Mouse (Mus musculus) gastrocnemius, adult 2 months (tissue): ENCODE data around the gene Oser1. TPM values are rescaled to one million over a fixed set of nuclear protein-coding genes. Genes with fewer than 3 reads are reported as not detected.

Source experiments
- DNase-seq: peaks from one replicate; pipeline ENCODE4 v3.0.0; 2022
- H3K27ac ChIP-seq: fragments of 200-600 bp; 2 replicates; pipeline ENCODE4 v1.8.1; 2022; ENCODE audit warnings: mild to moderate bottlenecking
- H3K4me3 ChIP-seq: fragments of 200-600 bp; 2 replicates; pipeline ENCODE4 v1.8.1; 2022; ENCODE audit warnings: mild to moderate bottlenecking, moderate library complexity
- CTCF ChIP-seq: fragments of 200-600 bp; IDR thresholded peaks from 2 replicates; pipeline ENCODE4 v1.8.1; 2022; ENCODE audit warnings: antibody characterized with exemption, mild to moderate bottlenecking, moderate library complexity
- intact Hi-C: fragments of 180-260 bp; cut with DNase I; formaldehyde crosslinking; loops from one replicate; pipeline ENCODE4 v1.15.1; 2025
- total RNA-seq, 2 experiments: library from RNA; stranded (reverse); gene quantifications; 2 replicates each; pipeline ENCODE4 v1.2.3; 2021

Gene Oser1
- total RNA-seq, 2 experiments from 2014 or later, result 32.4 to 38.2 TPM

DNA sequence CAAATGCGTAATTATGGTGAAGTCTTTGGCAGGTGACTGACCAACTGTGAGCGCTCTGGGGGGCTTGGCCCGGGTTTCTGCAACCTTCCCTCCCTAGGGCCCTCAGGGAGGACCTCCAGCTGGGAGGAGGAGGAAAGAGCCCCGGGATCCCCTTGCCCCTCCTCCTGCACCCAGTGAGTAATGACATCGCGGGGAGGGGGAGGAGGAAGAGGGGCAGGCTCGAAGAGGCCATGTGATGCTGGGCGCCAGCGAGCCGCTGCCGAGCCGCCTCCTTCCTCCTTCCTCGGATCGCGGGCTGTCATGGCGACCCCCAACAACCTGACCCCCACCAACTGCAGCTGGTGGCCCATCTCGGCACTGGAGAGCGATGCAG lies 13.7 kb upstream of the Oser1 start, which contains the start of gene Gdap1l1:
TSS of gene Gdap1l1 (plus strand) at position 231 of the 373 bp plus-strand sequence.
- no peak for TF ChIP-seq CTCF
- no peak for DNase-seq
- no peak within 1 kb of the TSS for H3K27ac ChIP-seq
- intact Hi-C loops, result no loop called here
- H3K4me3 ChIP-seq, result peak within 1 kb of the TSS; percentile 66

DNA sequence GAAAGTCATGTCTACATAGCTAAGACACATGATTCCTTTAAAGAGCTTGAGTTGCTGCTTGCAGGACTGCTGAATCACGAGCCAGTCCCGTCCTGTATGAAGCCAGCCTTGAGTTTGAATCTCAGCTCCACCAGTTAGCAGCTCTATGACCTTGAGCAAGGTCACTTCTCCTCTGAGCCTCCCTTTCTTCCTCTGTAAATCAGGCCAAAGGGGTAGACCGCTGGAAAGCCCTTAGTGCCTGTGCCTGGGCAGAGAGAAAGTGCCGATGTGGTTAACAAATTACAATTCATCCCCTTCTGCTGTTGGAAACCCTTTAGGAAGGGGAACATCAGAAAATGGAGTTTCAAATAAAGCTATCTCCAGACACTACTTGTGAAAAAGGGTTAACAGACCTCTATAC lies 13.3 kb upstream of the Oser1 start:
- DNase-seq, result no peak
- H3K27ac ChIP-seq, result no peak overlapping the region
- intact Hi-C loops, result no loop called here
- no peak for TF ChIP-seq CTCF
- H3K4me3 ChIP-seq, result no peak overlapping the region

DNA sequence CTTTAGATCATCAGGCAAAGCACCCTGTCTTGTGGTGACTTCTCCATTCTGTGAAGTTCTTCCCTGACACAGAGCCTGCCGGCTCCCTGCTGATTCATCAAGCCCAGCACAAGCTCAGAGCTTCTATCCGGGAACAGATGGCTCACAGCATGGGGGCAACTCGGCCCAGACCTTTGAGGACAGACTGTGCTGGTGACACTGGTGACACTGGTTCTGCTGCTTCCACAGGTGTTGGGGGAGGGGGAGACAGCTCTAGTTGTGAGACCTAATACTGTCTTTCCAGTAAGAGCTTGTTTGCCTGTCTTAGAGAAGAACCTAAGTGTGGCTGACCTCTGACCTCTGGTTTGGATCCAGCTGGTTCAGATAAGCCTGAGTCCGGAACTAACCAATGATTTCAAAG lies 9.5 kb upstream of the Oser1 start:
- no peak for DNase-seq
- H3K27ac ChIP-seq, result no peak overlapping the region
- H3K4me3 ChIP-seq, result no peak overlapping the region
- intact Hi-C loops, result no loop called here
- TF ChIP-seq CTCF, result no peak

DNA sequence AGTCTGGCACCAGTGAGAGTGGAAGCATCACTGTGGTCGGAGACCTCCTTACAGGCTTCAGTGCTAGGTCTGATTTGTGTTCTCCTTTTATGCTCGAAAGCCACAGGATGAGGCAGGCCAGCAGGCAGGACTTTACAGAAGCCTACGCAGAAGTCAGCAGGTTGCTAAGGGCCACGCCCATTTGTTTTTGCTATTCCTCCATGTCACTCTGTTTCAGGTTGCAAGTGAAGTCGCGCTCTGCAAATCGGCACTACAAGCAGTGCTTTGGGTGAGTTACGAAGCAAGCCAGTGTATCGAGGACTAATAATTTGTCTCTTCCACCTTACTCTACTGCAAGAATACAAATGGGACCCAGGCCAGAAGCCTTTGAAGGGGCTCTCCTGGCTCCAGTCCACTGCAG lies 6.8 kb upstream of the Oser1 start:
- no peak for TF ChIP-seq CTCF
- intact Hi-C loops, result no loop called here
- DNase-seq, result no peak
- Histone ChIP-seq H3K4me3 (no peak overlapping the region), H3K27ac (no peak overlapping the region)

DNA sequence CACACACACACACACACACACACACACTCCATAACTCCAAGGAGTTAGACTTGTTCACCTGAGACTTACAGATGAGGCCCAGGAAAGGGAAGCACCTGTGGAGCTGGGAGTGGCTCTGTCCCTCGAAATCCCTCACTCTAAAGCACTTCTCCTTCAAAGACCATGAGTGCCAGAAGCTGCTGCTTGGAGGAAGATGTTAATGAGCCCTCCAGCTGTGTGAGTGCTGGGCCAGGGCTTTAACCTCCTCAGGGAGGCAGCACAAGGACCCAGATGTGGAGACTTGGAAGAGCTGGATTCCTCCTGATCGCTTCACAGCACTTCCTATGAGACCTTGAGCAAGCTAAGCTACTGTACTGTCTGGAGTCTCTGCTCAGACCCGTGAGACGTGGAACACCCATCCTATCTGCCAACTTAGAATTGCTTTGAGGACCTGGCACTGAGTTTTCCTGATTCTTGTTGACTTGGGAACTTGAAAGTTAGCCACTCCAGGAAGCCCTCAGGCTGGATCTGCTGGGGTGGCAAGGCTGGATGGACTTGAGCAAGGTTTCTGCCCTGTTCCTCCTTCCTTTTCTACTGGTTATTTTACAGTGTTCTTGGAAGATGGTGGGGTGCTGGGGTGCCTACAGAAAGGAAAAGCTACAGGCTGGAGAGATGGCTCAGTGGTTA lies 4.0 kb upstream of the Oser1 start:
- intact Hi-C loops, result no loop called here
- DNase-seq, result no peak

DNA sequence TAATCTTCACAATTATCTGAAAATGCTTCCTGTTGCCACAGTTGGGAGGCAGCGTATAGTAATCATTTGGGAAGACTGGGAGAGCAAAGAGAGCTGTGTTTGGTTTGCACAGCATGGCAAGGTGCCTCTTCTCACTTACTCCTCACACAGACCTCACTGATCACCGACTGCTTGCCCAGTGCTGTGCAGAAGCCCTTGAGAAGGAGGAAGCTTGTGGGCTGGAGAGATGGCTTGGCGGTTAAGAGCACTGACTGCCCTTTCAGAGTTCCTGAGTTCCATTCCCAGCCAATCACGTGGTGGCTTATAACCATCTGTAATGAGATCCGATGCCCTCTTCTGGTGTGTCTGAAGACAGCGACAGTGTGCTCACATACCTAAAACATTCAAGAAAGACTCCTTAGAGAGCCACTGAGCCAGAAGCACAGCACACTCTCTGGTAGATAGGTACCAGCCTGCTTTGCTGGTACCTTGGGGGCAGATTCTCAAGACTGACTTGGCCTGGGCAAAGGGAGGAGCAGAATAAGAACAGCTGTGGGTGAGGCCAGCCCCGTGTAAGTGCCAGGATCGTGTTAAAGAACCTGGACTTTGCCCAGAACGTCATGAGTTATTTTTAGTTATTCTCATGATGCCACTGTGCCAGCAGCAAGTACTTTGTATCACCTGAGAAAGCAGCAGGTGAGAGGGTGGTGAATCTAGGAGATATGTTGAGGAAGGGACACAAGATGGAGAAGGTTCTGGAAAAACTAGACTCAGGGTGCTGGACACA lies 1.4 kb downstream of the Oser1 start:
- intact Hi-C loops, result loop anchor here (5.0 kb wide), 1 partner anchor 34 kb away; no protein-coding TSS in a partner anchor
- TF ChIP-seq CTCF, result no peak; the same call in 1 of the 2 replicates
- DNase-seq, result peak; percentile 54
- no peak overlapping the region for H3K4me3 ChIP-seq
- peak overlapping the region; percentile 78 for H3K27ac ChIP-seq

More for the DNA sequence above, 4.0 kb upstream of the Oser1 start:
- no peak for TF ChIP-seq CTCF
- no peak overlapping the region for H3K4me3 ChIP-seq
- no peak overlapping the region for H3K27ac ChIP-seq

DNA sequence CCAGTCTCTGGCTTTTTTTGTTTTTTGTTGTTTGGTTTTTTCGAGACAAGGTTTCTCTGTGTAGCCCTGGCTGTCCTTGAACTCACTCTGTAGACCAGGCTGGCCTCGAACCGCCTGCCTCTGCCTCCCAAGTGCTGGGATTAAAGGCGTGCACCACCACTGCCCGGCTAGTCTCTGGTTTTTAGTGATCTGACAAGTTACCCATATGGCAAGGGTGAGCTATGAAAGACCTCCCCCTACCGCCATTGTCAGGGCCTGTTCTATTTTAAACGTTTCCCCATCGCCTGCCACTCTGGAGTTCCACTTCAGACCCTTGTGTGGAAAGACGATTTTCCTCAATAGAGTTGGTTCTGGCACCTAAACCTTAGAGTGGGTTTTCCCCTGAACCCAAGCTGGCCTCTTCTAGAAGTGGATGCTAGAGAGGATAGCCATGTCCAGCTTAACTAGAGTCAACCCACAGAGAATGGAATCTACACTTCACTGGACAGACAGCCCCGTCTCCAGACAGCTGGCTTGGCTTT lies 4.1 kb downstream of the Oser1 start:
- TF ChIP-seq CTCF, result no peak

DNA sequence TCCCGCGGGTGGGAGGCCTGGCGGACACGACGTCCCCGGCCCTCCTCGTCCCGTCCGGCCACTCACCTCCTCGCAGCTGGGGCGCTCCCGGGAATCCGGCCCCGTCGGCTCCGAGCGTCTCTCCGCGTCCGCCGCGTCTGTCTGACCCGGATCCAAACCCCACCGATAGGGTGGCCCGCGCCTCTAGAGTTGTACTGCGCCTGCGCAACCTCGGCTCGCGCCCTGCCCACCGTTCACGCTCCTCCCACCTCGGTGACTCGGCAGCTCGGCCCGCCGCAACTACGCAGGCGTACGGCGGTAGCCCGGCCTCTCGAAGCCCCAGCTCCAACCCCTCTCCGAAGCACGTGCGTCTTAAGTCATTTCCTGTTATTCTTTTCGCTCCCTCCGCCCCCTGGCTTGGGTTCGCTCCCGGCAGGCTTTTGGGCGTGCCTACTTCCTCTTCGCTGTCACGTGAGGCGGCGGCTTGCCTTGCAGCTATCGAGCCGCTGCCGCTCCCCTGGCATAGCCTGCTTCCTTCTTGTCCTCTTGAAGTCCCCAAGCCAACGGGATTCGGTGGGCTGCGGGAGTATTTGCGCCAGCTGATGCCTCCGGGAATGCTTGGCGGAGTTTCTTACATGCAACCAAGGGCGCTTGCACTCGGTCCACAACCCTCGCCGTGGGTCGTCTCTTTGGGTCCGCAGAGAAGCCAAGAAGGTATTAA lies 5.0 kb downstream of the Oser1 start:
- DNase-seq, result peak; percentile 100
- Histone ChIP-seq H3K27ac (peak overlapping the region; percentile 98), H3K4me3 (peak overlapping the region; percentile 93)
- intact Hi-C loops, result loop anchor here (1.0 to 5.0 kb wide), 2 partner anchors 38 to 53 kb away; partner anchors contain the start of gene Fitm2
- TF ChIP-seq CTCF, result peak; percentile 40

More for the DNA sequence above, 4.1 kb downstream of the Oser1 start:
- no peak for DNase-seq
- intact Hi-C loops, result loop anchor here (5.0 kb wide), 1 partner anchor 37 kb away; no protein-coding TSS in a partner anchor
- peak overlapping the region; percentile 93 for H3K4me3 ChIP-seq
- H3K27ac ChIP-seq, result peak overlapping the region; percentile 98

DNA sequence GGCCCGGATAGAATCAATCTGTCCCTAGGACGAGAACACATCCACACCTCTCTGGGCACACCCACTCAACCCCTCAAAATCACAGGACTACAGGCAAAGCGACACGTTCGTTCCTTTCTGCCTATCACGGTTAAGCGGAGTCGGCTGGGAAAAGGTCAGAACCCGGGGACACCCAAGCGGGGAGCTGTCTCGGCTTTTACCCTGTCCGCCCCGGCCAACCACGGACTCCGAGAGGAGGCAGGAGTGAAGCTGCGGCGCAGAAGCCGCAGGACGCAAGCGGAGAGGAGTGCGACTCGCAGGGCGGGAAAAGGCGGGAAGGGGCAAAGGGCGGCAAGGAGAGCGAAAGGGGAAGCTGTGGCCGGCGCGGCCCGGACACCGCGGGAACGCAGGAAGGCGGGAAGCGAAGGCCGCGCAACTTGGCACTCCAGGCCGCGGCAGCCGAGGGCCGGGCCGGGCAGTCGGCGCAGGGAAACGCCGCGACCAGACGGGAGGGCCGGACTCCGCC lies 5.6 kb downstream of the Oser1 start:
- no peak for TF ChIP-seq CTCF
- intact Hi-C loops, result loop anchor here (1.0 kb wide), 1 partner anchor 53 kb away; the partner anchor contains the start of gene Fitm2
- Histone ChIP-seq H3K27ac (peak overlapping the region; percentile 98), H3K4me3 (peak overlapping the region; percentile 93)
- no peak for DNase-seq

DNA sequence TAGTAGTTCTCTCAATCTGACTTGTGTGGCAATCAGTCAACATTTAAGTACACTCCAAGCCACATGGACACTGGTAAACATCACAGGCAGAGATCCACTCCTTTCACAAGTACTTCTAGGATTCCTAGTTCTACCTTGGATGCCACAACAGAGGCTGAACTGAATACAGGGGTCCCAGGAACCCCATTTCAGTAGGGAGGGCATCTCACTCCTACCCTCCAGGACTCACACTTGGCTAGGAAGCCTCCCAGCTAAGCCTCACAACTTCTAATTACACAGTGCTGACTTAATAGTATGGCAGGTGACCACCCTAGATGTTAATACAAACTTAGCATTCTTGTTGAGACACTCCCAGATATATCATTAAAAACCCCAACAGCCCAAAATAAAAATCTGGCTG lies 6.7 kb downstream of the Oser1 start:
- Histone ChIP-seq H3K27ac (peak overlapping the region; percentile 98), H3K4me3 (peak overlapping the region; percentile 93)
- no peak for TF ChIP-seq CTCF
- intact Hi-C loops, result no loop called here
- DNase-seq, result no peak

DNA sequence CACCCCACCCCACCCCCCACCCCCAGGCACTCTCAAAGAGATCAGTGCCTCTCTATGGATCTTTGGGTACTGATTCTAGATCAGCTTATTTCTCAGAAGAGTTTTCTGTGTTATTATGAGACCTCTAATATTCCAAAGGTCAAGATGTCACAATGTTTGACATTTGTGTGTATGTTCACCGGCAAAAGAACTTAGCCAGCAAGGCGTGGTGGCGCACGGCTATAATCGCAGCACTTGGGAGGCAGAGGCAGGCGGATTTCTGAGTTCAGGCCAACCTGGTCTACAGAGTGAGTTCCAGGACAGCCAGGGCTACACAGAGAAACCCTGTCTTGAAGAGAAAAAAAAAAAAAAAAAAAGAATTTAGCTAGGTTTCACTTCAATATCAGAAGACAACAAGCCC lies 7.5 kb downstream of the Oser1 start:
- no peak for TF ChIP-seq CTCF
- Histone ChIP-seq H3K4me3 (peak overlapping the region; percentile 93), H3K27ac (peak overlapping the region; percentile 98; the same call in 1 of the 2 replicates)
- intact Hi-C loops, result no loop called here
- no peak for DNase-seq
